Mouse (Mus musculus) frontal cortex, postnatal 25 days (tissue): ENCODE data around the gene Nnat.

Experiments used
- DNase-seq, 2 experiments: peaks; one replicate each; pipeline ENCODE4 v3.0.0; 2022; ENCODE audit warnings: low spot score in 2 of 2

Nnat gene

GRCm38 (mm10) chr2:157559858-157560257, at the start of gene Nnat:
Nnat (plus strand) TSS chr2:157560078.
- peak in 1 of 2 experiments; percentile 32 for DNase-seq

DNA sequence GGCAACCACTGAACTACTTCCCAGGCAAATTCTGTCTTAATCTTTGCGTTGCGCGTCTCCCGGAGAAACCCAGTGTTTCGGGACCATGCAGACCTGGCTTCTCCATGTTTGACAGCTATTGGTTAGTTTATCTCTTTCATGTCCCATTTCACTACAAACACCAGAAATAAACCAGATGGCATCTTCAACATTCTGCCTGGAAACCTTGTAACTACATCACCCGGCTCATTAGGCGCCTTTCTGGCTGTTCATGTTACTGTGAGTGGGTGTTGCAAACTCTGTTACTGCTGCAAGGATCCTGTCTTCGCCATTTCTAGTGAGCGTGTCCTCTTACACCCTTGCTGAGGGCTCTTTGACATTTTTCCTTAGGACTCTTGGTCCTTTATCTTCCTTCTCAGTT, 47.0 kb upstream of the Nnat start:
- DNase-seq: no peak

DNA sequence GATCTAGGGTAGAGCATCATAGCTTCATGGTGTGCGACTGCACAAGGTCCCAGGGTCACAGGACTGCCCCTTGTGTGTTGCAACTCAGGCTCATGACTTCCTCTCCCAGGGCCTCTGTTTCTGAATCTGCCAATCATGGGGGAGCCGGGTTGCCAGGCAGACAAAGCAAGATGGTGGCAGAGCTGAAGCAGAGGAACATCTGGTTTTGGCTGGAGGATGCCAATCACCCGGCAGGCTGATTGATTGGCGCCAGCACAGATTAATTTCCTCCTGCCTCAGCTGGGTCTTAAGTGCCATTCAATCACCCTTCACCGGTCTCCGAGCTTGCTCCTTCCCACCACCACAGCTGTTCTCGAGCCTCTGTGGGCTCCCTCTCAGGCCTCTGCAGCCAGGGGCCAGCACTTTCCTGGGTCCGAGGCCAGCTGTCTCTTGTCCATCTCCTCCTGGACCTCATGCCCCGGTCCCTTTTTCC, 46.1 kb upstream of the Nnat start:
- no peak for DNase-seq

DNA sequence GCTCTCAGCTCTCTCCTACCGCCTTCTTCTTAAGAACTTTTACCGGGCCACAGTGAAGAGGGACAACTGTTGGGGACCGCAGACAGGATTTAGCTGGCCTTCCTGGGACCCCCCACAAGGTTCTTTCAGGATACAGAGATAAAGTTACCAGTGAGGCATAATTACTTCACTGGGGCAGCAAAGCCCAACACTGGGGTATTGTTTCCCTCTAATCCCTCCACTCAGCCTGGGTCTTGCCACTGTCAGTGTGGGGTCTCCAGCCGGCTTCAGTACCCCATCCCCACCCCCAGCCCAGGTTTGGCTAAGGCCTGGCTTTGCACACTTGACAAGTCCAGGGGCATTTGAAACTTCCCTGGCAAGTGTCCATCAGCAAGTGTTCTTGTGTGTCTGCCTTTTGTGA, 45.5 kb upstream of the Nnat start:
- DNase-seq: no peak

GRCm38 (mm10) chr2:157517526-157517925, 42.4 kb upstream of the Nnat start:
- no peak for DNase-seq

GRCm38 (mm10) chr2:157518451-157518850, 41.4 kb upstream of the Nnat start:
- no peak for DNase-seq

GRCm38 (mm10) chr2:157519452-157519851, 40.4 kb upstream of the Nnat start:
- no peak for DNase-seq

DNA sequence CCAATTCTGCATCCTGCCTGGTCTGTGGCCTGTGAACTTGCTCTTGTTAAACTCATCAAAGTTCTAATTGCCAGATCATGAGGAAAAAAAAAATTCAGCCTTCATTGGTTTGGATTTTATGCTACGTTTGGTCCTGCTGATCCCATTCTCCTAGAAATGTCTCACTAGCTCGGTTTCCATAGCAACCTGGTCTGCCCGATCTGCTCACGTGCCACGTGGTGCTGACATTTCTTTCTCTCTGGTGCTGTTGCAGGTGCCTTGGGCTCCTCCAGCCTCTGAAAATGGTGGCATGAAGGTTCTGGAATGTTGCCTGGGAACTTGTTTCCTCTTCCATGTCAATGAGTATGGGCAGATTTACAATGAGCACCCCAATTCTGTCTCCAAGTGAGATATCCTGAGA, 39.4 kb upstream of the Nnat start:
- no peak for DNase-seq

- DNase-seq: no peak
Measured at GRCm38 (mm10) chr2:157522556-157522955, 37.3 kb upstream of the Nnat start.

DNA sequence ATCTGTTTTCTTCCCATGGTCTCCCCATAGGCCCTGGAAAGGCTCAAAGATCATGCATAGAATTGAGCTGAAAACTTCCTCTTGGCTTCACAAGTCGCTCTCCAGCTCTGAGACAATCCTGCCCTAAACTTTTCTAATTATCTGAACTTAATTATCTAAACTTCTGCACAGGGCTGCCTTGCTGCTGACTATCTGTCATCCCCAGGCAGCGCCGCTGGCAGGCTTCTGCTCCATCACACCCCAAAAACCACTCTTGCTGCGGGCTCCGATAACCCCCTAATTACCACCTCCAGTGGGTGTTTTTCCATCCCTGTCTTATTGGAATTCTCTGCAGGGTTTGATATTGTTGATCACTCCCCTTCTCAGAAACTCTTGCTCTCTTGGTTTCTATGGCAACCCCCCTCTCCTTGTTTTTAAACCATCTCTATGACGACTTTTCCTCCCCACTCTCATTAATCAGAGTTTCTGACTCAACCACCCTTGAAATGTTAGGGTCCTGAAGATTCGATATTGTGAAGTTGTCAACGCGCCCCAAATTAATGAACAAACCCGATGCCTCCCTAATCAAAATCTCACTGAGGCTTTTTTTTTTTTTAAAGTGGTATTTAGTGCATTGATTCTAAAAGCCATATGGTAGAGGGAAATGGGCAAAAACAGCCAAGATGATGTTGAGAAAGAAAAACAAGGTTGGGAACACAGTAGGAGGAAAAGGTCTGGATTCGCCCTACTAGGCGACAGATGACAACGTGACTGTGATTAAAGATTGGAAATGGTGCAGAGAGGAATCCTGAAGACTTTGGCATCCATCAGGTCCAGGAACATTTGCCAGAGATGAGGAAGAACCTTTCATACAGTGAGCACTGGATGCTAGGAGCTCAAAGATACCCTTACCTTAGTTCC, 29.6 kb upstream of the Nnat start:
- DNase-seq: no peak

GRCm38 (mm10) chr2:157531681-157532426, 28.0 kb upstream of the Nnat start:
- no peak for DNase-seq

DNA sequence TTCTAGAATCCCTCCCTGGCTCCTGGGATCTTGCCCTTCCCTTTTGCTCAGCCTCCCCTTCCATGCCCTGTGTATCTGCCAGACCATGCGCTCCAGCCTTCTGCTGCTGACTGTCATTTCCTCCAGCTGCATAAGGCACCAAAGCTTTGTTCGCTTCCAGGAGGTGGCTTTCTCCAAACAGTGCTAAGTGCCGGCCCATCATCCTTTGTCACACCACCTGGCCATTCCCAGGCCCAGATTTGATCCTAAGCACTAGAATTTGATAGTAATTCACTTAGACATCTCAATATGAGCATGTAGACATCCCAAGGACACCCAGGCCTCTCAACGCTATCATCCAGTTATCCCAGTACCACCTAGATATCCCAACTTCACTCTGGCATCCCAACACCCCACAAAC, 25.7 kb upstream of the Nnat start:
- no peak for DNase-seq

GRCm38 (mm10) chr2:157536476-157537081, 23.3 kb upstream of the Nnat start:
- no peak for DNase-seq

- DNase-seq: no peak
Measured at GRCm38 (mm10) chr2:157537118-157537517, 22.8 kb upstream of the Nnat start.

DNA sequence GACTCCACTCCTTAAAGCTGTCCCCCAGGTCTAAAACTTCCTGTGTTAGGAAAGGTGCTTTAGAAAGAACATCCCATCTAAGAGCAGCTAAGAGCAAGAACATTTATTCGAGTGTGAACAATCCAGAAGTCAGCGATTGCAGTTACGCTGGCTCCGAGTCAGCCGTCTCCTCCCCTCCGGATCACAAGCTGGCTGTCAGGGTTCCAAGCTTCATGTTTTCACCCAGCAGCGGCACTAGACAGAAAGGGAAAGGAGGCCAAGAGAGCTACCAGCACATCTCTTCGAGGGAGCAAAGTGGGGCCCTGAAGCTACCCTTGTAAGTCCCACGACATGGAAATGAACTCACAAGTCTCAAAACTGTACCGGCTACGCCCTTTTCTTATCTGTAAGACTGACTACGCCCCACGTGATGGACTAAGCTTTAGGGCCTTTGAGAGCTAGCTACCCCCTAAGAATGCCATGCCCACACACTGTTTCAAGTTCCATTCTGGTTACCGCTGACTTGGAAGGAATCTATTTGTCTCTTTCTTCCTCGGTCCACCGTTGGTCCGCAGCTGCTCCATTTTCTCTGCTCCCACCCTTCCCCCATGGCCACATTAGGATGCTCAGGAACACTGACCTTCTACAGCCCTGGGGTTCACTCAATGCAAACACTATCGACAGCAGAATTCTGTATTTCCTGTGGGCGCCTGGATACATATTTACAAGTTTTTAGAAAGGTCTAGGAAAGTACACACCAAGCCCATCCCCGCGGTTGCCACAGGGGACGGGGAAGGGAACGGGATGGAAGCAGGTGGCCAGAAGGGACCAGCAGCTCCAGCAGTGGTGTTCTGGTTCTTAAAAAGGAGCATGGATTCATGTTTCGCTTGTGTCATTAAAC, 19.6 kb upstream of the Nnat start:
- DNase-seq: no peak

DNA sequence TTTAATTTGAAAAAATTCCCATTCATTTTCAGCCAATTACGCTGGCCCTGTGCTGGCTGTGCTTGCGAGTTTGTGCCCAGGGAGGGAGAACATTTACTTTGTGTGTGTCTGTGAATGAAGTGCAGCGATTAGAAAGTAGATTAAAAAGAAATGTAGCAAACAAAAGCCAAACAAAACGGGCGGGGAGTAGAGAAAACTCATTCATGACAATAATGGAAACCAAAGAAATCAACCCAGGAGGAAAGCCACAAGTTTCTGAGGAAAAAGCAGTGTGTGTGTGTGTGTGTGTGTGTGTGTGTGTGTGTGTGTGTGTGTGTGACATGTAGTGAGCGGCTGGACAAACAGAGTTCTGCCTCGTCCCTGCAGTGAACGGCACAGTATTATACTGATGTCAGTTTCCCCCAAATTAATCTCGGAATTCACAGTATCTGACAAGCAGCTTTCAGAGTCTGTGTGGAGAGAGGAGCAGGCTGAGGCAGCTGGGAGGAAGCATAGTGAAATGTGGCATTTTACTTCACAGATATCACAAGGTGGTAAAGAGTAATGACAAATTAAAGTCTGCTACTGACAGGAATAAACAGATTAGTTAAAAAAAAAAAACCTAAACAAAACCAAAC, 18.8 kb upstream of the Nnat start:
- no peak for DNase-seq

DNA sequence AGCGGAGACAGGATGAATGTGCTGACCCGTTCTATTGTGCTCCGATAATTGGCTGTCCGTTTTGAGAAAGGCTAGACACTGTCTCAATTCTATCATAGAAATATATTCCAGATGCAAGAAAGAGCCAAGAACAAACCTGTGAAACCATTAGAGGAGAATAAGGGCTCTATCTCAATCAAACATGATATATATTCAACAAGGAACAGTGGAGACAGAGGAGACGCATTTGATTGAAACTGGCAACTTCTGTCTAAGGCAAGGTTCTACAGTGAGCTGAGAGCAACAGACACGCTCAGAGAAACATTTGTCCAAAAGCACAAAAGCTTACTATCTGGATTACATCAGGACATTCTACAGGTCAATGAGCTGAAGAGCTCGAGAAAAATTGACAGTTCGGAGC, 18.2 kb upstream of the Nnat start:
- DNase-seq: no peak

DNA sequence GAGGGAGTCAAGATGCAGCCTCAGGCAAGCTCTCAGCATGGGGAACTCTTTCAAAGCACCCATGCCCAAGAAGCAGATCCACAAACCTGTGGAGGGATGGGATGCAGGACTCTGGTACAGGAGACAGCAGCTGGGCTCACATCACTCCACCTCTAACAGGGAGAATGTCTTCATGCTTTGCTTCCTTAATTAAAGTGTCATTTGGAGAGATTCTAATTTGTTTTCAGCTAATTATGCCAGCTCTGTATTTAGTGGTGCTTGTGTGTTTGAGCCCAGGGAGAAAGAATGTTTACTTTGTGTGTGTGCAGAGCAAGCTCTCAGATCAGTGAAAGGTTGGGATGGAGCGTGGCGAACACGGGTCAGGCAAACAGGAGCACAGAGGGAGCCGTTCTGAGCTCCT, 17.5 kb upstream of the Nnat start:
- no peak for DNase-seq

GRCm38 (mm10) chr2:157544333-157544888, 15.5 kb upstream of the Nnat start:
- DNase-seq: no peak

DNA sequence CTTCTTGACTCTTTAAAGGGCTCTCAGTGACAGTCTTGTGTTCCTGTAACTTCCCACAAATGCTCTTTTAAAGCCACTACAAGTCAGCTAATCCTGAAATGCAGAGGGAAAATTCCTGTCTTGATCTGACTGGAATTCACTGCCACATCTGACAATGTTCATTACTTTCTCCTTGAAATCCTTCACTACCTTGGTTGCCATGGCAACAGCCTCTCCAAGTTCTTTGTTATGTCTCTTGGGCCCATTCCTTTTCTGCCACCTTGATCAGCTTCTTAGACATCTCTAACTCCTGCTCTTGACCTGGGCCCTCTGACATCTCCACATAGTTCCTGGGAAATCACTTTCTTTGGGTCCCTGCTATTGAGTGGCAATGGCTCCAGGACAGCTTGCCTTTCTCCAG, 13.2 kb upstream of the Nnat start:
- no peak for DNase-seq

GRCm38 (mm10) chr2:157550292-157550691, 9.6 kb upstream of the Nnat start:
- no peak for DNase-seq
